Mouse (Mus musculus): Measurements from ENCODE around the gene Macrod2. TPM values are rescaled to one million over a fixed set of nuclear protein-coding genes. Genes with fewer than 3 reads are reported as not detected.
A peak's percentile ranks its signal among the peaks of the same experiment; 100 is the strongest.

Macrod2 gene
- polyA plus RNA-seq, 1 experiment, result 57.8 TPM

GRCm38 (mm10) chr2:140774808-140775370 is 379.8 kb downstream of the Macrod2 start:
- Histone ChIP-seq H3K4me1 (no peaks in the 10 kb centered on the region), H3K36me3 (replicated peaks; ENCODE audit: low read length) (no peaks in the 10 kb centered on the region), H3K4me3 (replicated peaks) (no peak overlapping the region), H3K27me3 (replicated peaks) (no peaks in the 10 kb centered on the region), H3K9me3 (no peaks in the 10 kb centered on the region)
- TF ChIP-seq GATA1 (IDR thresholded peaks at IDR 0.05; ENCODE audit: borderline replicate concordance, low read length), result no peak
- no peak for TF ChIP-seq FLI1 (IDR thresholded peaks at IDR 0.05; ENCODE audit: low read length)

- Histone ChIP-seq H3K4me1 (no peaks in the 10 kb centered on the region), H3K36me3 (replicated peaks; ENCODE audit: low read length) (no peaks in the 10 kb centered on the region), H3K4me3 (replicated peaks) (no peak overlapping the region), H3K27me3 (replicated peaks) (no peaks in the 10 kb centered on the region), H3K9me3 (no peaks in the 10 kb centered on the region)
- TF ChIP-seq FLI1 (IDR thresholded peaks at IDR 0.05; ENCODE audit: low read length) (no peak), GATA1 (IDR thresholded peaks at IDR 0.05; ENCODE audit: borderline replicate concordance, low read length) (no peak)
Observed at GRCm38 (mm10) chr2:140775448-140776101, 380.5 kb downstream of the Macrod2 start.

- no peaks in the 10 kb centered on the region for H3K36me3 ChIP-seq (replicated peaks; ENCODE audit: low read length)
- H3K27me3 ChIP-seq (replicated peaks), result peaks cover 2% of the 10 kb centered on the region
- H3K4me1 ChIP-seq, result no peaks in the 10 kb centered on the region
- peak overlapping the region; percentile 73 for H3K4me3 ChIP-seq (replicated peaks)
- H3K9me3 ChIP-seq, result no peaks in the 10 kb centered on the region
- no peak for TF ChIP-seq FLI1 (IDR thresholded peaks at IDR 0.05; ENCODE audit: low read length)
- no peak for TF ChIP-seq GATA1 (IDR thresholded peaks at IDR 0.05; ENCODE audit: borderline replicate concordance, low read length)
Observed at GRCm38 (mm10) chr2:140778212-140778611, 383.1 kb downstream of the Macrod2 start.

GRCm38 (mm10) chr2:140783041-140783440 is 387.9 kb downstream of the Macrod2 start:
- H3K27me3 ChIP-seq (replicated peaks), result peaks cover 2% of the 10 kb centered on the region
- H3K9me3 ChIP-seq, result no peaks in the 10 kb centered on the region
- peaks cover 4% of the 10 kb centered on the region; the same call in 1 of the 2 replicates for H3K4me1 ChIP-seq
- H3K36me3 ChIP-seq (replicated peaks; ENCODE audit: low read length), result no peaks in the 10 kb centered on the region
- no peak overlapping the region for H3K4me3 ChIP-seq (replicated peaks)
- TF ChIP-seq GATA1 (IDR thresholded peaks at IDR 0.05; ENCODE audit: borderline replicate concordance, low read length) (no peak), FLI1 (IDR thresholded peaks at IDR 0.05; ENCODE audit: low read length) (no peak)

GRCm38 (mm10) chr2:140784626-140785025 is 389.5 kb downstream of the Macrod2 start:
- Histone ChIP-seq H3K4me3 (replicated peaks) (no peak overlapping the region), H3K4me1 (peaks cover 4% of the 10 kb centered on the region; the same call in 1 of the 2 replicates), H3K9me3 (no peaks in the 10 kb centered on the region), H3K27me3 (replicated peaks) (peaks cover 2% of the 10 kb centered on the region), H3K36me3 (replicated peaks; ENCODE audit: low read length) (no peaks in the 10 kb centered on the region)
- no peak for TF ChIP-seq FLI1 (IDR thresholded peaks at IDR 0.05; ENCODE audit: low read length)
- no peak for TF ChIP-seq GATA1 (IDR thresholded peaks at IDR 0.05; ENCODE audit: borderline replicate concordance, low read length)

GRCm38 (mm10) chr2:140790363-140790762 is 395.3 kb downstream of the Macrod2 start:
- TF ChIP-seq GATA1 (IDR thresholded peaks at IDR 0.05; ENCODE audit: borderline replicate concordance, low read length), result no peak
- TF ChIP-seq FLI1 (IDR thresholded peaks at IDR 0.05; ENCODE audit: low read length), result no peak
- no peaks in the 10 kb centered on the region for H3K9me3 ChIP-seq
- no peak overlapping the region for H3K4me3 ChIP-seq (replicated peaks)
- no peaks in the 10 kb centered on the region for H3K27me3 ChIP-seq (replicated peaks)
- H3K36me3 ChIP-seq (replicated peaks; ENCODE audit: low read length), result no peaks in the 10 kb centered on the region
- H3K4me1 ChIP-seq, result no peaks in the 10 kb centered on the region

GRCm38 (mm10) chr2:140793886-140794608 is 398.9 kb downstream of the Macrod2 start:
- Histone ChIP-seq H3K27me3 (replicated peaks) (no peaks in the 10 kb centered on the region), H3K4me1 (no peaks in the 10 kb centered on the region), H3K9me3 (no peaks in the 10 kb centered on the region), H3K4me3 (replicated peaks) (no peak overlapping the region), H3K36me3 (replicated peaks; ENCODE audit: low read length) (no peaks in the 10 kb centered on the region)
- TF ChIP-seq GATA1 (IDR thresholded peaks at IDR 0.05; ENCODE audit: borderline replicate concordance, low read length) (no peak), FLI1 (IDR thresholded peaks at IDR 0.05; ENCODE audit: low read length) (no peak)

GRCm38 (mm10) chr2:140811693-140812092 is 416.6 kb downstream of the Macrod2 start:
- H3K9me3 ChIP-seq, result 0 out of 2 replicates have a peak, but pooled peaks cover 4% of the 10 kb centered on the region

GRCm38 (mm10) chr2:140819391-140820120 is 424.4 kb downstream of the Macrod2 start:
- TF ChIP-seq FLI1 (IDR thresholded peaks at IDR 0.05; ENCODE audit: low read length) (no peak), GATA1 (IDR thresholded peaks at IDR 0.05; ENCODE audit: borderline replicate concordance, low read length) (no peak)
- H3K4me3 ChIP-seq (replicated peaks), result no peak overlapping the region
- H3K4me1 ChIP-seq, result no peaks in the 10 kb centered on the region

More at GRCm38 (mm10) chr2:140811693-140812092, 416.6 kb downstream of the Macrod2 start:
- Histone ChIP-seq H3K27me3 (replicated peaks) (no peaks in the 10 kb centered on the region), H3K36me3 (replicated peaks; ENCODE audit: low read length) (no peaks in the 10 kb centered on the region), H3K4me3 (replicated peaks) (no peak overlapping the region), H3K4me1 (no peaks in the 10 kb centered on the region)
- TF ChIP-seq FLI1 (IDR thresholded peaks at IDR 0.05; ENCODE audit: low read length) (no peak), GATA1 (IDR thresholded peaks at IDR 0.05; ENCODE audit: borderline replicate concordance, low read length) (no peak)

More at GRCm38 (mm10) chr2:140819391-140820120, 424.4 kb downstream of the Macrod2 start:
- no peaks in the 10 kb centered on the region for H3K36me3 ChIP-seq (replicated peaks; ENCODE audit: low read length)
- H3K27me3 ChIP-seq (replicated peaks), result no peaks in the 10 kb centered on the region
- no peaks in the 10 kb centered on the region for H3K9me3 ChIP-seq

Measured in megakaryocyte, embryonic 14.5 days (primary cell).